Mouse (Mus musculus): ENCODE results near the gene Psmb5. TPM values are rescaled to one million over a fixed set of nuclear protein-coding genes. Genes with fewer than 3 reads are reported as not detected.

Gene Psmb5
- polyA plus RNA-seq, 1 experiment from 2014 or later = 478 TPM

GRCm38 (mm10) chr14:54642224-54642944 is 24.6 kb upstream of the Psmb5 start:
- Histone ChIP-seq H3K9me3 (replicated peaks) (no peaks in the 10 kb centered on the region), H3K27me3 (ENCODE audit: low read depth, poor library complexity, severe bottlenecking) (no peaks in the 10 kb centered on the region), H3K4me1 (peaks cover 39% of the 10 kb centered on the region), H3K4me3 (peak overlapping the region; percentile 87; the same call in 1 of the 2 replicates), H3K27ac (replicated peaks) (no peak overlapping the region), H3K36me3 (peaks cover 75% of the 10 kb centered on the region)
- no peak for DNase-seq (ENCODE audit: low spot score)
- whole genome bisulfite sequencing = 86% methylated on average over 25 of the region's 25 CpGs

- WGBS = under 1% methylated on average over 52 of the region's 52 CpGs
- no peaks in the 10 kb centered on the region for H3K9me3 ChIP-seq (replicated peaks)
- peaks cover 39% of the 10 kb centered on the region for H3K4me1 ChIP-seq
- peaks cover 75% of the 10 kb centered on the region for H3K36me3 ChIP-seq
- peak within 1 kb of the TSS; percentile 87 for H3K4me3 ChIP-seq
- peak; percentile 92 for DNase-seq (ENCODE audit: low spot score)
- peak within 1 kb of the TSS; percentile 96 for H3K27ac ChIP-seq (replicated peaks)
- no peaks in the 10 kb centered on the region for H3K27me3 ChIP-seq (ENCODE audit: low read depth, poor library complexity, severe bottlenecking)
Observed at GRCm38 (mm10) chr14:54641305-54641969, 23.6 kb upstream of the Psmb5 start, which contains the start of gene Cdh24. Cdh24 (minus strand) TSS chr14:54641364.

GRCm38 (mm10) chr14:54640946-54641304 is 23.1 kb upstream of the Psmb5 start, which contains the start of gene Gm17606:
Gm17606 (plus strand) TSS chr14:54640952.
- peak within 1 kb of the TSS; percentile 87 for H3K4me3 ChIP-seq
- WGBS = under 1% methylated on average over 28 of the region's 28 CpGs
- H3K27me3 ChIP-seq (ENCODE audit: low read depth, poor library complexity, severe bottlenecking) = no peaks in the 10 kb centered on the region
- H3K27ac ChIP-seq (replicated peaks) = peak within 1 kb of the TSS; percentile 96
- peaks cover 39% of the 10 kb centered on the region for H3K4me1 ChIP-seq
- H3K9me3 ChIP-seq (replicated peaks) = no peaks in the 10 kb centered on the region
- H3K36me3 ChIP-seq = peaks cover 75% of the 10 kb centered on the region
- no peak for DNase-seq (ENCODE audit: low spot score)

- peaks cover 39% of the 10 kb centered on the region for H3K4me1 ChIP-seq
- no peaks in the 10 kb centered on the region for H3K27me3 ChIP-seq (ENCODE audit: low read depth, poor library complexity, severe bottlenecking)
- DNase-seq (ENCODE audit: low spot score) = no peak
- no peaks in the 10 kb centered on the region for H3K9me3 ChIP-seq (replicated peaks)
- WGBS = 36% methylated on average over 4 of the region's 4 CpGs
- peak overlapping the region; percentile 87 for H3K4me3 ChIP-seq
- peaks cover 75% of the 10 kb centered on the region for H3K36me3 ChIP-seq
- peak overlapping the region; percentile 96 for H3K27ac ChIP-seq (replicated peaks)
Observed at GRCm38 (mm10) chr14:54640121-54640520, 22.3 kb upstream of the Psmb5 start.

- H3K9me3 ChIP-seq (replicated peaks) = no peaks in the 10 kb centered on the region
- peaks cover 75% of the 10 kb centered on the region for H3K36me3 ChIP-seq
- no peak overlapping the region for H3K27ac ChIP-seq (replicated peaks)
- H3K4me3 ChIP-seq = no peak overlapping the region
- 88% methylated on average over 5 of the region's 5 CpGs for WGBS
- no peak for DNase-seq (ENCODE audit: low spot score)
- H3K27me3 ChIP-seq (ENCODE audit: low read depth, poor library complexity, severe bottlenecking) = no peaks in the 10 kb centered on the region
- peaks cover 39% of the 10 kb centered on the region for H3K4me1 ChIP-seq
Observed at GRCm38 (mm10) chr14:54638210-54638609, 20.4 kb upstream of the Psmb5 start.

GRCm38 (mm10) chr14:54636954-54637353 is 19.1 kb upstream of the Psmb5 start:
- no peaks in the 10 kb centered on the region for H3K9me3 ChIP-seq (replicated peaks)
- no peaks in the 10 kb centered on the region for H3K27me3 ChIP-seq (ENCODE audit: low read depth, poor library complexity, severe bottlenecking)
- no peak overlapping the region for H3K27ac ChIP-seq (replicated peaks)
- peak; percentile 67 for DNase-seq (ENCODE audit: low spot score)
- H3K4me3 ChIP-seq = no peak overlapping the region
- H3K4me1 ChIP-seq = peaks cover 37% of the 10 kb centered on the region
- H3K36me3 ChIP-seq = peaks cover 75% of the 10 kb centered on the region
- 47% methylated on average over 8 of the region's 8 CpGs for WGBS

- Histone ChIP-seq H3K4me3 (no peak overlapping the region), H3K27ac (replicated peaks) (0 out of 2 replicates have a peak overlapping the region, but pooled peaks have one; percentile 1), H3K9me3 (replicated peaks) (no peaks in the 10 kb centered on the region), H3K27me3 (ENCODE audit: low read depth, poor library complexity, severe bottlenecking) (no peaks in the 10 kb centered on the region), H3K4me1 (peaks cover 9% of the 10 kb centered on the region), H3K36me3 (peaks cover 98% of the 10 kb centered on the region)
- DNase-seq (ENCODE audit: low spot score) = no peak
- WGBS = 79% methylated on average over 4 of the region's 4 CpGs
Observed at GRCm38 (mm10) chr14:54634182-54634581, 16.4 kb upstream of the Psmb5 start.

- Histone ChIP-seq H3K4me1 (no peaks in the 10 kb centered on the region), H3K36me3 (peaks cover 78% of the 10 kb centered on the region), H3K9me3 (replicated peaks) (no peaks in the 10 kb centered on the region), H3K27me3 (ENCODE audit: low read depth, poor library complexity, severe bottlenecking) (no peaks in the 10 kb centered on the region), H3K4me3 (no peak overlapping the region), H3K27ac (replicated peaks) (no peak overlapping the region)
- DNase-seq (ENCODE audit: low spot score) = no peak
- 91% methylated on average over 37 of the region's 37 CpGs for WGBS
Observed at GRCm38 (mm10) chr14:54632252-54632651, 14.4 kb upstream of the Psmb5 start.

- Histone ChIP-seq H3K4me3 (no peak overlapping the region), H3K36me3 (peaks cover 68% of the 10 kb centered on the region), H3K9me3 (replicated peaks) (no peaks in the 10 kb centered on the region), H3K27ac (replicated peaks) (no peak overlapping the region), H3K4me1 (no peaks in the 10 kb centered on the region), H3K27me3 (ENCODE audit: low read depth, poor library complexity, severe bottlenecking) (no peaks in the 10 kb centered on the region)
- DNase-seq (ENCODE audit: low spot score) = no peak
- WGBS = 91% methylated on average over 4 of the region's 4 CpGs
Observed at GRCm38 (mm10) chr14:54631240-54631599, 13.4 kb upstream of the Psmb5 start.

- no peaks in the 10 kb centered on the region for H3K27me3 ChIP-seq (ENCODE audit: low read depth, poor library complexity, severe bottlenecking)
- no peaks in the 10 kb centered on the region for H3K9me3 ChIP-seq (replicated peaks)
- peaks cover 63% of the 10 kb centered on the region for H3K36me3 ChIP-seq
- H3K27ac ChIP-seq (replicated peaks) = 0 out of 2 replicates have a peak overlapping the region, but pooled peaks have one; percentile 9
- 86% methylated on average over 11 of the region's 11 CpGs for WGBS
- 0 out of 2 replicates have a peak, but pooled peaks cover 1% of the 10 kb centered on the region for H3K4me1 ChIP-seq
- DNase-seq (ENCODE audit: low spot score) = no peak
- no peak overlapping the region for H3K4me3 ChIP-seq
Observed at GRCm38 (mm10) chr14:54630583-54631239, 12.9 kb upstream of the Psmb5 start.

- Histone ChIP-seq H3K27me3 (ENCODE audit: low read depth, poor library complexity, severe bottlenecking) (no peaks in the 10 kb centered on the region), H3K4me3 (no peak overlapping the region), H3K27ac (replicated peaks) (no peak overlapping the region), H3K36me3 (peaks cover 54% of the 10 kb centered on the region), H3K4me1 (peaks cover 9% of the 10 kb centered on the region), H3K9me3 (replicated peaks) (no peaks in the 10 kb centered on the region)
- 89% methylated on average over 2 of the region's 2 CpGs for WGBS
- DNase-seq (ENCODE audit: low spot score) = no peak
Observed at GRCm38 (mm10) chr14:54629797-54630196, 12.0 kb upstream of the Psmb5 start.

- Histone ChIP-seq H3K27ac (replicated peaks) (no peak overlapping the region), H3K36me3 (peaks cover 37% of the 10 kb centered on the region), H3K9me3 (replicated peaks) (no peaks in the 10 kb centered on the region), H3K4me3 (no peak overlapping the region), H3K4me1 (peaks cover 14% of the 10 kb centered on the region), H3K27me3 (ENCODE audit: low read depth, poor library complexity, severe bottlenecking) (no peaks in the 10 kb centered on the region)
- 78% methylated on average over 5 of the region's 5 CpGs for WGBS
- DNase-seq (ENCODE audit: low spot score) = no peak
Observed at GRCm38 (mm10) chr14:54628103-54628502, 10.3 kb upstream of the Psmb5 start.
